Comparison of ENCODE assay signal across 11 mouse cellular contexts in genomic region chr9:23674833-23675232, GRCm38 (mm10).
DNase-seq lines count a peak whose midpoint lies in the region; ATAC-seq and TF ChIP-seq lines count a peak whose summit lies in the region.
"Had no signal": no experiment of that assay in that cellular context is flagged by ENCODE, and none has a peak within 500 bp of the region (broad histone marks: within the 10 kb centered on the region; RNA-seq: fewer than 3 reads in every experiment).

No protein-coding gene starts in this region.

- H3K9ac ChIP-seq in lung, embryonic 14.5 days: no peak overlapping the region
- H3K9ac ChIP-seq: hindbrain, embryonic 15.5 days; limb, embryonic 15.5 days had no signal

- H3K4me3 ChIP-seq in lung, embryonic 14.5 days (ENCODE audit: low read depth, low read length): no peak overlapping the region
- H3K4me3 ChIP-seq: hindbrain, embryonic 15.5 days; limb, embryonic 15.5 days had no signal

- ATAC-seq in lung, embryonic 14.5 days (ENCODE audit: insufficient read depth): no peak; the same call in 1 of the 2 replicates
- no peak for ATAC-seq in erythroid progenitor cell, adult 5-6 weeks (replicated peaks; ENCODE audit: low FRiP score, poor library complexity, severe bottlenecking)

- no peaks in the 10 kb centered on the region for H3K27me3 ChIP-seq in lung, embryonic 14.5 days (ENCODE audit: insufficient read depth, low read length)
- H3K27me3 ChIP-seq: hindbrain, embryonic 15.5 days; limb, embryonic 15.5 days had no signal

- 27% methylated on average over 8 of the region's 8 CpGs for whole genome bisulfite sequencing in lung, embryonic 14.5 days

- no peaks in the 10 kb centered on the region for H3K9me3 ChIP-seq in lung, embryonic 14.5 days (ENCODE audit: low read depth, low read length)
- H3K9me3 ChIP-seq: hindbrain, embryonic 15.5 days; limb, embryonic 15.5 days had no signal

- no peaks in the 10 kb centered on the region for H3K36me3 ChIP-seq in lung, embryonic 14.5 days (ENCODE audit: insufficient read depth)
- H3K36me3 ChIP-seq: hindbrain, embryonic 15.5 days; limb, embryonic 15.5 days had no signal

- H3K4me2 ChIP-seq in lung, embryonic 14.5 days: no peak overlapping the region
- H3K4me2 ChIP-seq: hindbrain, embryonic 15.5 days; limb, embryonic 15.5 days had no signal

- H3K4me1 ChIP-seq in lung, embryonic 14.5 days (ENCODE audit: insufficient read depth): no peaks in the 10 kb centered on the region
- H3K4me1 ChIP-seq: limb, embryonic 15.5 days had no signal

- DNase-seq in heart, postnatal 4 days: peak; percentile 12
- DNase-seq in heart, postnatal 36 days: no peak
- DNase-seq in lung, embryonic 14.5 days: peak; percentile 56
- DNase-seq in lung, postnatal 25 days (ENCODE audit: low spot score): no peak
- peak; percentile 16 for DNase-seq in R1 (ENCODE audit: low read depth, low spot score)
- DNase-seq in mesoderm, embryonic 11.5 days (ENCODE audit: low read depth, low spot score): peak; percentile 51
- no peak for DNase-seq in cerebellum, adult 8-10 months
- DNase-seq: cerebellum, adult 18-20 months had no signal

- intact Hi-C loops in heart, postnatal 36 days (cut with DNase I): no loop called here

- peak; percentile 64 for TF ChIP-seq CTCF in lung, embryonic 14.5 days (IDR thresholded peaks at IDR 0.05; ENCODE audit: low read depth)

- H3K27ac ChIP-seq in lung, embryonic 14.5 days (ENCODE audit: low read depth): no peak overlapping the region
- H3K27ac ChIP-seq: hindbrain, embryonic 15.5 days; limb, embryonic 15.5 days had no signal

Comparison
In these comparisons a context has a peak if more than half of its experiments do, and no peak if none do; other contexts are left out.
1. DNase-seq: peak in heart, postnatal 4 days (single experiment), lung, embryonic 14.5 days (single experiment), R1 (single experiment) and mesoderm, embryonic 11.5 days (single experiment); none in heart, postnatal 36 days (0 of 2), lung, postnatal 25 days (single experiment) and cerebellum, adult 8-10 months (single experiment).